Mouse (Mus musculus) G1E-ER4 (cell line): ENCODE measurements around the gene Zfp846. TPM values are rescaled to one million over a fixed set of nuclear protein-coding genes. Genes with fewer than 3 reads are reported as not detected.

Experiments used
- GATA1 ChIP-seq: IDR thresholded peaks from one replicate; pipeline ENCODE4 v1.8.0; 2012; ENCODE audit warnings: low read length, inconsistent platforms
- polyA plus RNA-seq: library from polyadenylated mRNA; stranded (reverse); fragments of >175 nt; gene quantifications from 2 replicates; pipeline ENCODE4 v1.2.3, GENCODE M21; 2012

Gene Zfp846
- polyA plus RNA-seq: 6.4 and 8.1 TPM in 2 replicates

DNA sequence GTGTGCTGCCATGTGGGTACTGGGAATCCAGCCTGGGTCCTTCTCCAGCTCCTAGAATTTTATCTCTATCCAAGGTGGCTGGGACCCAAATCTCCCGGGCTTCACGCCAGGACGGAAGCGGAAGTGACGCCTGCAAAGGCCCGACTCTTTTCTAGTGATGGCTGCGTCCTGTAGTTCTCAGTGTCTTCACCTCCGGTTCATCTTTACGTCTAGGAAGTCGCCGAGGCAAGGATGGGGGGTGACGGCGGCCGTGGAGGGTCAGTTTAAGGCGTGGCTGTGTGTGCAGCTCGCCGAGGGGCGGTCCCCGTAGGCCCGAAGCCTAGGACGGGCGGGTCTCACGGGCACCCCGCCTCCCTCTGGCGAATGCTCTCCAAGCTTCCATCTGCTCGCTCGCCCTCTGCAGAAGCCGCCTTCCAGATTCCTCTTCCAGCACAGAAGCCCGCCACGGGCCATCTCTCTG lies at the start of gene Zfp846:
Gene Zfp846, plus strand, starts transcription at position 117 of the 460 bp plus-strand sequence.
- TF ChIP-seq GATA1: no peak

DNA sequence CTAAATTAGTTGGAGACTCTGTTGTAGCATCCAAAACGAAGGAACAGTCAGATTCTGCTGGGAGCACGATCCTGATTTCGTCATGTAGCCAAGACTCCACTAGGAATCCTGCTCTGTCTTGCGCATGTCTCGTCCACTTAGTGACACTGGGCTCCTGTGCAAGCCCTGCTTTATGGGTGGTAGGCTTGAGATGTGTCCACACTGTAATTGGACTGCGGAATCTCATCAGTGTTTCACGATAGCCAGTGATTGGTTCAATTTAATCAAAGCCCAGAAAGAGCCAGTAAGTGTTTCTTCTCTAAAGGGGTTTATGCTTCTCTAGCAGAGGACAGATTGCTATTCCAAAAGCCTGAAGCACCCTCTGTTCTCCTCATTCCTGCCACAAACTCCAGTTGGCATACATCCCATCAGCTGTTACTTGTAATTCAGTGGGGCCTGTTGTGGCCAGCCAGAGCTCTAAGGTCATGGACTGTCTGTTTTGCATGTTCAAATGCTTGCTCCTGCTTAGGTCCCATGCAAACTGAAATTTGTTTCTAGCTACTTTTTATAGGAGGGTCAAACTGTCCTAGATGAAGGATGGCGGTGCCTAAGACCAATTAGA lies 46.7 kb upstream of the Zfp846 start:
- no peak for TF ChIP-seq GATA1

DNA sequence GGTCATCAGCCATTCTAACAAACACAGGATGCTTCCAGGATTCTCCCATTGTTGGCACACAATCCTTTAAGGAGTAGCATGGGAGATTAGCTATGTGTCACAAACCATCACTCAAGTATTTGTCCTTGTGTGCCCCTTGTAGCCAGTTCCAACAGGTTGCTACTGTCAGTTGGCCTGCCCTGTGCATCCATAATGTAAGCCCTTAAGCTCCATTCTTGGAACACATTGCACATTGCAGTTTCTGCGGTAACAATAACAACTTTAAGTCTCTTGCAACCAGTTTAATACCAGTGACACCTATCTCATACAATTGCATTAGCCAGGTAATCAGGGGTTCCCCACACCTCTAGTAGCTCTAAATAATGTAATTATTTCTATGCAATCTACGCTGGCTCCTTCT lies 44.5 kb upstream of the Zfp846 start:
- no peak for TF ChIP-seq GATA1

DNA sequence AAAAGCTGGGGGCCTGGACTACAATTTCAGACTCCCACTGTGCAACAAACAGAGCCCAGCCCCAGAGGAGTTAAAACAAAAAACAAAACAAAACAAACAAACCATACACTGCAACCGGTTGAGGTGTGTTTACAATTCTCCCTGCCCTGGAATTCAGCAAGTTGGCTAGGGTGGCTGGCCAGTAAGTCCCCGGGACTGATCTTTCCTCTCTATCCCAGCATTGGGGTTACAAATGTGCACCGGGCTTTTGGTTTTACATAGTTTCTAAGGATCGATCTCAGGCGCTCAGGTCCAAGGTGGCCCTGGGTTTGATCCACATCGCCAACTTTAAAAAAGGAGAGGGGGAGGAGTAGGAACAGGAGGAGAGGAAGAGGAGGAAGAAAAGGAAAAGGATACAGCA lies 37.6 kb upstream of the Zfp846 start:
- no peak for TF ChIP-seq GATA1

DNA sequence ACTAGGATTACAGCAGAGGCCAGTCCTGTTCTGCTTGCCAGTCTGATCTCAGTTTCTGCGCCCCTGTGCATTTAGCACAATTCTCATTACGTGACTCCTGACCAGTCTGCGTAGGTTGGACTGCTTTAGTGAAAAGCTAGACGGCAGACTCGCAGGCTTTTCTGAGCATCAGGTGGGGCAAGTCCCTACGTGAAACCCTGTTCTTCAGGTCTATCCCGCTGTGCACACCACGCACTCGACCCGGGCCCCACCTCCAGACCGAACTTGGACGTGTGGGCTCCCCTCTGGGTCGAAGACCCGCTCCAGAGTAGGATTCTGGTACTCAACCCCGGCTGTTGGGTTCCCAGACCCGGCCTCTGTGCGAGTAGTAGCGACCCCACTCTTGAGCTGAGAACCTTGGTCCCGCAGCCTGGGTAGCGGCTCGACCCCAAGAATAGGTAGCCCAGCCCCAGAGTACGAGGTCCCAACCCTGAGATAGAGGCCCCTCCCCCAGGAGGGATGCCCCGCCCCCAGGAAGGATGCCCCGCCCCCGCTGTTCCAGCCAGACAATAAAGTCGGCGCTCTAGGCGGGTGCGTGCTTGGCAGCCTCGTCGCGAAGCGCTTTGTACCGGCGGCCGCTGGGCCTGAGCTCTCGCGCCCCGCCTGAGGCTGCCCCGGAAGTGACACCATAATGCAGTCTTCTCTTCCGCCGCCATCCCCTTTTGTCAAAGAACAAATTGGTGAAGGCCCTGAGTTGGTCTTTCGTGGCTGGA lies 36.8 kb upstream of the Zfp846 start:
- TF ChIP-seq GATA1: no peak

DNA sequence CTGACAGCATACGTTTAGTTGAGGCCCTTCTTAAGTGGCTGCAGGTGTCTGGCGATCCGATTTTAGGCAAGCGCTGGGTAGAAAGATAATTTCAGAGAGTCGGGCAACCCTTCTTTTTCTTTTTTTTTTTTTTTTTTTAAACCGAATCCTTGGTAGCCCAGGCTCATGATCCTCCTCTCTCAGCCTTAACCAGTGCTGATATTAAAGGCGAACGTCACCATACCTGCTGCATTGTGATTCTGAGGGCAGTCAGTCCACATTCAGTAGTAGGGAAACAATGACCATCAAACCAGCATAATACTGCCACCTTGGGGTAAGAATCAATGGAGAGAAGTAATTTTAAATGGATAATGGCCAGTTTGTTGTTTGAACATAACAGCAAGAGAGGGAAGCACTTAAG lies 35.9 kb upstream of the Zfp846 start:
- no peak for TF ChIP-seq GATA1

DNA sequence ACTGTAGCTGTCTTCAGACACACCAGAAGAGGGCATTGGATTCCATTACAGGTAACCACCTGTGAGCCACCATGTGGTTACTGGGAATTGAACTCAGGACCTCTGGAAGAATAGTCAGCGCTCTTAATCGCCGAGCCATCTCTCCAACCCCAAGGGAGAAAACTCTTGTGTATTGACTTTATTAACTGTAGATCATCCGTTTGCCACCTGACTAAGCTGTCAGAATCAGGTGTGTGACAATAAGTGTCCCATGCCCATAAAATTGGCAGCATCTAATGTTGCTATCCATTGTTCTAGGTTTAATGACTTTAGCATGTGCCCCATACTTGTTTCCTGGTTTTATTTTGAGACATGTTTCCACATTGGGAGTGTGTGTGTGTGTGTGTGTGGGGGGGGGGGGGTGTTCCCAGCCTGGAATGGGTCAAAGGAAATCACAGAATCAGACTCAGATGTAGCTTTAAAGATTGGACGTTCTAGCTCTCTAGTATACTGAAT lies 29.3 kb upstream of the Zfp846 start:
- TF ChIP-seq GATA1: no peak

DNA sequence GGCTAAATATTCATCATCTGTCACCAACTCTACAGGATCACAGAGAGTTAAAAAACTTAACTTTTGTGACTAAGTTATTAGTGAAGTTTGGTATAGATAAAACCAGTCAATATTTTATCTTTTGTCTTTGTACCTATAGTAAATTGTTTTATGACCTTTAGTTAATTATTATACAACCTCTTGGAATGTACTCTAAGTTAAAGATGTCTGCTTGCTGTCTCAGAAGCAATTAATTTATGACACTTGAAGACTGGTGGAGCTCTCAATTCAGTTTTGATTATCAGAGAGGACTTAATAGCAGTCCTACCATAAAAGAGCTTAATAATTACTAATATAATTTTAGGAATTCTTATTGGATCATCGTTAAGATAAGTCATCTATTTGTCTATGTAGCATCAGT lies 28.4 kb upstream of the Zfp846 start:
- no peak for TF ChIP-seq GATA1

DNA sequence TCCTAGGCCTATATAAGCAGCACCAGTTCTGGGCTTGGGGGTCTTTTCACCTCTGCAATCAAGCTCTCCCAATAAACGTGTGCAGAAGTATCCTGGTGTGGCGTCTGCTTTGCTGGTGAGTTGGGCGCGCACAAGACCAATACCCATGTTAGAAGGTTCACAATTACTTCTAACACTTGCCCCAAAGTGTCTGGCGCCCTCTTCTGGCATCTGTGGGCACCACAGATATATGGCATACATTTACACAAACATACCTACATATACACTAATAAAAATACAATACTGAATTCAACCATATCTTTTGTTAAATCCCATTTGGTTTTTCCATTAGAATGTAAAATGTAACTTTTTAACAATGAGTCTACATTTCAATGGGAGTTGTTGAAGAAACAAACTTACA lies 18.9 kb upstream of the Zfp846 start:
- no peak for TF ChIP-seq GATA1

DNA sequence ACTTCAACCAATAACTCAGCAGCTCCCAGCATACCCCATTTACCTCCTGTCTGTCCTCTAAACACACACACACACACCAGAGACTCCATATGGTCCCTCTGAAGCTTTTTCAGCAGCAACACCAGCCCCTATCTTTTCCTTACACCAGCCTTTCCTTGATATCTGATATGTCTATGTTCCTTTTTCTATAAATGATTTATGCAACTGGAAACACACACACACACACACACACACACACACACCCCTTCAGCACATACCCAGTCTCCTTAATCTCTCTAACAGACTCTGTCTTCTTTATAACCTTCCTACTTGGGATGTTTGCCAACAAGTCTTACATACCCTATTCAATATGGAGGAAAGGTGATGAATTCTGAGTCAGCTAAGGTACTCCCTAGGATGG lies 10.0 kb upstream of the Zfp846 start:
- no peak for TF ChIP-seq GATA1

DNA sequence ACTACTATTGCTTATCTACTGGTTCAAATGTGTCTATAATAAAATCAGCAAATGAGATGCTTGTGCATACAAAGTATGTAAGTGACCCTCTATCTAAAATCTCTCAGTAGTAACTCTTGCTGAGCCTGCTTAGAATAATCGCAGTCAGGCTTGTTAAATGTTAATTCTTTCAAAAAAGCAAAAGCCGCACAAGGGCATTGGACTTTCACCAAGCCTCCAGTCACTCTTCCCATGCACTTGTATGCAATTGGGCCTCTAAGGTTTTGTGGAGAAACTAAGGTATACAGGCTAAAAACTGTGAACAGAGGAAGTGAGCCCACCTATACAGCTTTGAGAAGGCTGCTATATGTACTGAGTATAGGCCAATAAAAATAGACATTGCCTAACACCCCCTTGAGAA lies 4.5 kb upstream of the Zfp846 start:
- TF ChIP-seq GATA1: no peak

DNA sequence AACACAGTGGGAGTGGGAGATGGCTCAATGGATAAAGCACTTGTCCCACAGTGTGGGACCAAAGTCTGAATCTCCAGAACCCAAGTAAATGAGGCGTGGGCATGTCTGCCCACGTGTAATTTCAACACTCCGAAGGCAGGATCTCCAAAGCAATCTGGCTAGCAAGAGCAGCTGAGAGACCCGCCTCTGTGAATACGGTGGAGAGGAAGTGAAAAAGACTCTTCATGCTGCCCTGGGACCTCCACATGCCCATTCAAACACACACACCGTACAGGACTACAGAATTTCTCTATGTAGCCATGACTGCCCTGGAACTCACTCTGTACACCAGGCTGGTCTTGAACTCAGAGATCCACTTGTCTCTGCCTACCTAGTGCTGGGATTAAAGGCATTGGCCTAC lies 20.2 kb downstream of the Zfp846 start:
- no peak for TF ChIP-seq GATA1

DNA sequence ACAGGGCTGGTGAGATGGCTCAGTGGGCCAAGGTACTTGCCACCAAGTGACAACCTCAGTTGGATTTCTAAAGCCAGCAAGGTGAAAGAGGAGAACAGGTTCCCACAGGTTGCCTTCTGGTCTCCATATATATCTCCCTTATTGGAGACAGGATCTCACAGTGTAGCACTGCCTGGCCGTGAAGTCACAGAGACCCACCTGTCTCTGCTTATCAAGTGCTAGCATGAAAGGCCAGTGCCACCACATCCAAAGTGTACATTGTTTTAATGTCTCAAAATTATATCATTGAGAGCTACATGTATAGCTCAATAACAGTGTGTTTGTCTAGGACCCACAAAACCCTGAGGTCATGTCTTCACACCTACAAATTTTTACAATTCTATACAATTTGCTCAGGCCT lies 25.2 kb downstream of the Zfp846 start:
- TF ChIP-seq GATA1: no peak

DNA sequence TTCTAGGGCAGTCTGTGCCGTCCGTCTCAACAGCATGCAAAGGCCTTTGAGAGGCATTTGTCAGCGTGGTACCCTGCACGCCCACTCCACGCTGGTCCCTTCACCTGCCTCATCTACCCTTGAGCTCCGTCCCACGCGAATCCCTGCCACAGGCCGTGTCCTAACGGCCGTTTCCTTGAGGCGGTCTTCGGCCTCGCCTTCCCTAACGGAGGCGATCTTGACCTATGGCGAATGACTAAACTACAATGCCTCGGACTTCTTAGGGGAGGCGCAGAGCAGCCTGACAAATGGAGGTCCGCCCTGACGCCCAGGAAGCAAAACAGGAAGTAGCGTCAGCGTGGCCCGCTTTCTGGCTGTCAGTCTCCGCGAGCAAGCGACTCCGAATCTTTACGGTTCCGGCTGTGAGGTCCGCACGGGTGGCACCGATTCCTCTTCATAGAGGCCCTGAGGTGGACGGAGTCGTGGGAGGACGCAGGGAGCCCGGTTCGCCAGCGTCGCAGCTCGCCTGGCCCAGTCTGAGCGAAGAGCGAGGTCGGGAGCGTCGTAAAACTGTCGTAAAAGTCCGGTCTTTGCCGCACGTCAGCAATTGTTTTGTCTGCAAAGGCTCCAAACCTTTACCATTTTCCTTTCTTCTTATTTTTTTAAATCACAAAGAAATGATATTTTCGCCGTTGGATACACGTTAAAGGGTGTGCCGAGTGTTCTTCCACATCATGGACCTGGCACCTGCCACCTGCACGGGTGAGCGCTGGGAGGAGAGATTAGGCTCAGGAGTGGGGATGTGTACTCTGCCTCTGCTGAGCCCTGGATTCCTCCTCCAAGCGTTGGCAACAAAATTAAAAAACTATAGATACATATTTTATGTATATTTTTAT lies 26.2 kb downstream of the Zfp846 start:
- TF ChIP-seq GATA1: no peak

DNA sequence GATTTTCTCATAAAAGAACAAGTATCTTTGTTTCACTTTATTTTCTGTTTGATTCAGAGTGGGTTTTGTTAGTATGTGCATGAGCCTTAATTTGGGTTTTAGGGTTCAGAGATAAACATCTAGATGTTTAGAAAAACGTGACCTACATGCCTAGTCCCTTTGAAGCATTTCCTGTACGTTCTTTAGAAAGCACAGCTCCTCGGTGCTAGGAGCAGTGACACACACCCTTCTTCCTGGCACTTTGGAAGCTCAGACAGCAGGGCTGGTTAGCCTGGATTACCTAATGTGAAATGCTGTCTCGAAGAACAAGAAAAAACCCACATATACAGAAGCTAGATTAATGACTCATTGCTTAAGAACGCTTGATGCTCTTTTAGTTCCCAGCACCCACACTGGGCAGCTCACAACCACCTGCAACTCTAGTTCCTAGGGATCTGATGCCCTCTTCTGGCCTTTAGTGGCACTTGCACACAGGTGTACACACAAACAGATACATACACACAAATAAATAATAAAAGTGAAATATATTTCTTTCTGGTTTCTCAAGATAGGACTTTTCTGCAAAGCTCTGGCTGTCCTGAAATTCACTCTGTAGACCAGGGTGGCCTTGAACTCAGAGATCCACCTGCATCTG lies 28.9 kb downstream of the Zfp846 start:
- TF ChIP-seq GATA1: no peak

DNA sequence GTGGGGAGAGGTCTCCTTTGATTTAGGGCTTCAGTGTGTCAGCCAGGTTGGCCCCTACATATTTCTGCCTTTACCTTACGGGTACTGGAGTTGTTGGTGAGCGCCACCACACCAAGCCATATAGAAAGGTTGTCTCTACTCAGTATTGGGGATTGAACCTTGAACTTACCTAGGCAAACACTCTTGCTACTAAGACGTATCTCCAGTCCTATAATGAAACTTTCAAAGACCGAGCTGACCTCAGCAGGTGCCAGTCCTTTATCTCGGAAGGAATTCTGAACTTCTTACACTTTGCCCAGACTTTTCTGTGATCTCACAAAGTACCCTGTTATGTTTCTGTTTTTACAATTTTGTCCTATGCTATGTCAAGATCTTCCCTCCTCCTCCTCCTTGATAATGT lies 30.9 kb downstream of the Zfp846 start:
- TF ChIP-seq GATA1: no peak
